Mouse (Mus musculus) retina, postnatal 7 days (tissue): ENCODE measurements around the gene Ccl21b.
"Not testable (repeated sequence)": the region's sequence is repeated elsewhere in the genome, so short reads cannot be mapped to it uniquely, and the experiment has no call there.

ENCODE experiments used
- DNase-seq: peaks from one replicate; pipeline ENCODE4 v3.0.0-alpha.2; 2012; ENCODE audit warnings: low read depth, low spot score

Ccl21b gene

DNA sequence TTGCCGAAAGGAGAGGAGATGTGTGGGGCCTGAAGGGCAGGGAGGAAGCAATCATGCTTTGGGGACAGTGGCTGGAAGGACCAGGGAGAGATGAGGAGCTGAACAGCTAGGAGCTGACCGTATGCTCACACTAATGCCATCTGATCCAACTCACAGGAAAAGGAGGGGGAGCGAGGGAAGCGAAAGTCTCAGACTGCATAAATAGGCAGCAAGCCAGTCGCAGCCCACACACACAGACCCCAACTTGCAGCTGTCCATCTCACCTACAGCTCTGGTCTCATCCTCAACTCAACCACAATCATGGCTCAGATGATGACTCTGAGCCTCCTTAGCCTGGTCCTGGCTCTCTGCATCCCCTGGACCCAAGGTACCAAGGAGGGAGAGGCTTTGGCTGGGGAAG, at the start of gene Ccl21b:
Gene Ccl21b, plus strand, starts transcription at position 301 of the 400 bp plus-strand sequence.
- not testable (repeated sequence) for DNase-seq

DNA sequence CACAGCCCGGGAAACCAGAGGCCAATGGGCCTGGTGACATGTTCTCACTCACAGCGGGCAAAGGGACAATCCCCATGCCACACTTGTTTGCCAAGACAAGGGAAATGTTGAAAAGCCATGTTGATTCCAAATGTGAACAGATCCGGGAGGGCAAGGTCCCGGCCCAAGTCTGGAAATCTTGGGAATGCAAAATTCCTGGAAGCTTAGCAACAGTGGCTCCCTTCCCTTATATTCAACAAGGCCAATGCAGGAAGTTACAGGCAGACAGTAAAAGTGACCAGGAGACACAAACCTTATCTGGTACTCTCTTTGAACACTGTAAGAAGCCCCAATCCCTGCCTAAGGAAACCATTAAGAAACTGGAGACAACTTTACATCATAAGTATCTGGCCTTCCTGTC, 15.2 kb upstream of the Ccl21b start, which contains the start of gene Gm10600:
Gene Gm10600, plus strand, starts transcription at position 301 of the 400 bp plus-strand sequence.
- DNase-seq, result not testable (repeated sequence)

DNA sequence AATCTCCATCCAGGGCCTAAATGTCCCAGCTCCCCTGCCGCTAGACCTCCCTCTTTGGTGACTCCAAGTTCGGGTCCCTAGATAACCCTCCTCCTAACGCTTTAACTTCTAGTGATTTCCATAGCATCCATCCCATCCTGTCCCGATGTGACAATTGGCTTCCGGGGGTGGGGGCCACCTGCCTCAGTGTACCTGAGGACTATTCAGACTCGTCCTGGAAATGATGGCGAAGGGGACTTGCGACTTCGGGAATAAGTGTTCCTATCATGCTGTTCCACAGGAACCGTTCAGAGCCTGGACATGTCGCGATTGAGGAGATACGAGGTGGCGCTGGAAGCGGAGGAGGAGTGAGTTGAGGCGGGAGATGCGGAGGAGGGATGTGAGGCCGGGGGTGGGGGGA, 38.4 kb downstream of the Ccl21b start, which contains the start of gene Gm21953:
Gene Gm21953, plus strand, starts transcription at position 301 of the 400 bp plus-strand sequence.
- not testable (repeated sequence) for DNase-seq
